Mouse (Mus musculus): ENCODE data around the gene Rpl21. TPM values are rescaled to one million over a fixed set of nuclear protein-coding genes. Genes with fewer than 3 reads are reported as not detected.
A peak's percentile ranks its signal among the peaks of the same experiment; 100 is the strongest.

The Rpl21 gene
- total and polyA plus RNA-seq, 3 experiments: 70.7 to 468 TPM; not detected in 1

DNA sequence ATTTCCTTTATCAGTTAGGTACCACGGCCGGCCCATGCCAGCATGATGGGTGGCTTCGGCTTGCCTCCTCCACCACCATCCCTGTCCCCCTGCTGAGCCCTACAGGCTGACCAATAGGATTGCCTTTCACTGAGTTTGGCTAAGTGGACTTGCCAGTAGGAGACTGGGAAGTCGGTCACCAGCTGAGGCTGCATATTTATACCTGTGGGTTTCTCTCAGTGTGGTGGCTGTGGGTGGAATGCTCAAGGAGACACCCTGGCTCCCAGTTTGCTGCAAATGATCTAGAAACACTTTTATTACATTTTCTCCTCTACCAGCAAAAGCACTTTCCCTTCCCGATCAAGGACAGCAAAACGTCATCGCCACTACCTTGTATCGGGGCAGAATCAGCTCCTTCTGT lies 15.1 kb upstream of the Rpl21 start:
- Histone ChIP-seq H3K27ac (ENCODE audit: control insufficient read depth, low read depth, low read length) (no peak overlapping the region), H3K36me3 (ENCODE audit: control insufficient read depth in 1 of 2, insufficient read depth in 2 of 2, low read length in 2 of 2) (peaks cover 0 to 11% of the 10 kb centered on the region in 2 experiments; a peak in 2 of 4 replicates), H3K4me1 (ENCODE audit: control insufficient read depth in 1 of 2, insufficient read depth in 2 of 2, low read length in 2 of 2) (peaks cover 3 to 11% of the 10 kb centered on the region in 2 experiments), H3K9ac (ENCODE audit: control insufficient read depth, low read depth, low read length, poor library complexity, severe bottlenecking) (no peak overlapping the region), H3K9me3 (replicated peaks; ENCODE audit: insufficient read depth, low read length) (no peaks in the 10 kb centered on the region), H3K4me3 (ENCODE audit: control insufficient read depth in 1 of 2, insufficient read depth in 1 of 2, low read depth in 2 of 2, low read length in 2 of 2) (no peak overlapping the region), H3K79me2 (ENCODE audit: control insufficient read depth, insufficient read depth, low read length, poor library complexity) (no peaks in the 10 kb centered on the region), H3K27me3 (ENCODE audit: control insufficient read depth in 1 of 2, insufficient read depth in 2 of 2, low read length in 2 of 2) (no peaks in the 10 kb centered on the region)
- TF ChIP-seq ZC3H11A (IDR thresholded peaks at IDR 0.05; ENCODE audit: low read depth, low read length) (no peak), CHD2 (IDR thresholded peaks at IDR 0.05; ENCODE audit: low read length) (no peak), EP300 (IDR thresholded peaks at IDR 0.05; ENCODE audit: low read depth in 1 of 2, low read length in 2 of 2) (no peak)
- no peak for DNase-seq (ENCODE audit: low read depth, low spot score)

DNA sequence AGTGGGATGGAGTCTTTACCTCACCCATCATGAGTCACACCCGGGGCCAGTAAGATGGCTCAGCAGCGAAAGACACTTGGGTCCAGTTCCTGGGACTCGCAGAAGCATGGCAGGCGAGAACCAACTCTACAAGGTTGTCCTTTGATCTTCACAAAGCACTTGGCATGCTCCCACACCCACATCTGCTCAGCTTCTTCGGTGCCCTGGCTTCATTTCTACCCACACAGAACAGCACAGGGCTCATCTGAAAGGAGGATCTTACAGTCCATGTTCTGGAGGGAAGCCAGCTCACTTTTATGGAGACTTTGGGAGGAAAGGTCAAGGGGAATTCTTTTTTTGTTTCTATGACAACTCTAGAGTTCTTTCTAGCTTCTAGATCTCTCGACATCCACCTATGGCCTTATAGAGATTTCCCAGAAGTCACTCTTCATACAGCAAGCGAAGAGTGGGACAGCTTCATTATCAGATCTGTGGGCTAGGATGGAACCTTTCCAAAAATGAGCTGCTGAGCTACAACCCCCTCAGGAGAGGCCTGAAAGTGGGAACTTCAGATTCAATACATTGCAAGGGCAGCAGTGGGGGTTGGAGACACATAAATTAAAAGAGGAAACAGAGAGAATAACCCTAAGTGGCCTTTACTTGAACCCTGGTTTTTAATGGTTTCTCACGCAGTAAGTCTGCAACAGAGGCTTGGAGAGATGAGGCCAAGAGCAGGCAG lies 13.6 kb upstream of the Rpl21 start:
- peak overlapping the region; percentile 71 for H3K27ac ChIP-seq (ENCODE audit: control insufficient read depth, low read depth, low read length)
- peak; percentile 98 for DNase-seq (ENCODE audit: low read depth, low spot score)
- no peaks in the 10 kb centered on the region for H3K9me3 ChIP-seq (replicated peaks; ENCODE audit: insufficient read depth, low read length)
- H3K4me3 ChIP-seq (ENCODE audit: control insufficient read depth in 1 of 2, insufficient read depth in 1 of 2, low read depth in 2 of 2, low read length in 2 of 2): peak overlapping the region; percentile 5 to 7; a peak in 2 of 4 replicates
- H3K36me3 ChIP-seq (ENCODE audit: control insufficient read depth in 1 of 2, insufficient read depth in 2 of 2, low read length in 2 of 2): peaks cover 0 to 11% of the 10 kb centered on the region in 2 experiments; a peak in 2 of 4 replicates
- H3K79me2 ChIP-seq (ENCODE audit: control insufficient read depth, insufficient read depth, low read length, poor library complexity): no peaks in the 10 kb centered on the region
- no peaks in the 10 kb centered on the region for H3K27me3 ChIP-seq (ENCODE audit: control insufficient read depth in 1 of 2, insufficient read depth in 2 of 2, low read length in 2 of 2)
- peak overlapping the region; percentile 18 for H3K9ac ChIP-seq (ENCODE audit: control insufficient read depth, low read depth, low read length, poor library complexity, severe bottlenecking)
- H3K4me1 ChIP-seq (ENCODE audit: control insufficient read depth in 1 of 2, insufficient read depth in 2 of 2, low read length in 2 of 2): peaks cover 5 to 16% of the 10 kb centered on the region in 2 experiments
- TF ChIP-seq CHD2 (IDR thresholded peaks at IDR 0.05; ENCODE audit: low read length) (peak; percentile 88), RCOR1 (IDR thresholded peaks at IDR 0.05; ENCODE audit: low read depth, low read length) (peak; percentile 98), RAD21 (IDR thresholded peaks at IDR 0.05; ENCODE audit: low read depth, low read length) (no peak; the same call in 1 of the 2 replicates), ZMIZ1 (IDR thresholded peaks at IDR 0.05; ENCODE audit: low read depth, low read length) (no peak), TAL1 (IDR thresholded peaks at IDR 0.05; ENCODE audit: low read length) (no peak), E2F4 (IDR thresholded peaks at IDR 0.05; ENCODE audit: borderline replicate concordance, low read depth, low read length) (no peak), TBP (IDR thresholded peaks at IDR 0.05; ENCODE audit: low read depth, low read length) (peak; percentile 65), BHLHE40 (IDR thresholded peaks at IDR 0.05; ENCODE audit: borderline replicate concordance, low read depth, low read length) (peak; percentile 81), ETS1 (IDR thresholded peaks at IDR 0.05; ENCODE audit: low read depth, low read length) (peak; percentile 97), EP300 (IDR thresholded peaks at IDR 0.05; ENCODE audit: low read depth in 1 of 2, low read length in 2 of 2) (peak; percentile 85 to 88), UBTF (IDR thresholded peaks at IDR 0.05; ENCODE audit: borderline replicate concordance, insufficient read depth, low read depth, low read length) (no peak), MEF2A (IDR thresholded peaks at IDR 0.05; ENCODE audit: extremely low read depth, insufficient replicate concordance, low read depth, low read length, poor library complexity, severe bottlenecking) (peak; percentile 81; the same call in 1 of the 2 replicates), SIN3A (IDR thresholded peaks at IDR 0.05; ENCODE audit: low read length) (peak; percentile 88), ZKSCAN1 (IDR thresholded peaks at IDR 0.05; ENCODE audit: low read depth, low read length) (no peak), CHD1 (IDR thresholded peaks at IDR 0.05; ENCODE audit: low read depth, low read length) (no peak), TCF12 (IDR thresholded peaks at IDR 0.05; ENCODE audit: low read depth, low read length) (peak; percentile 72), MAFK (IDR thresholded peaks at IDR 0.05; ENCODE audit: borderline replicate concordance, low read depth, low read length) (peak; percentile 24; the same call in 1 of the 2 replicates), NRF1 (IDR thresholded peaks at IDR 0.05; ENCODE audit: insufficient read depth, low read depth, low read length, poor library complexity, severe bottlenecking) (no peak), CTCF (IDR thresholded peaks at IDR 0.05 in 2 of 3, conservative IDR thresholded peaks at IDR 0.05 in 1 of 3; ENCODE audit: control insufficient read depth in 1 of 3, insufficient read depth in 1 of 3, low read depth in 2 of 3, low read length in 3 of 3, poor library complexity in 1 of 3, severe bottlenecking in 1 of 3) (no peak), ZNF384 (IDR thresholded peaks at IDR 0.05; ENCODE audit: low read depth, low read length) (no peak), POLR2A (IDR thresholded peaks at IDR 0.05; ENCODE audit: control insufficient read depth in 1 of 2, insufficient read depth in 1 of 2, low read depth in 1 of 2, low read length in 2 of 2, poor library complexity in 1 of 2) (0 out of 4 replicates have a peak, but pooled peaks of 1 of the 2 experiments have one; percentile 39), ELF1 (IDR thresholded peaks at IDR 0.05; ENCODE audit: low read depth, low read length) (0 out of 2 replicates have a peak, but pooled peaks have one; percentile 41), POLR2AphosphoS5 (IDR thresholded peaks at IDR 0.05; ENCODE audit: borderline replicate concordance, low read depth, low read length) (no peak), GABPA (IDR thresholded peaks at IDR 0.05; ENCODE audit: low read depth, low read length) (no peak), MXI1 (IDR thresholded peaks at IDR 0.05; ENCODE audit: low read depth, low read length) (peak; percentile 76), POLR2AphosphoS2 (IDR thresholded peaks at IDR 0.05; ENCODE audit: low read length) (no peak), MYC (IDR thresholded peaks at IDR 0.05; ENCODE audit: low read depth, low read length) (peak; percentile 72), MYB (IDR thresholded peaks at IDR 0.05; ENCODE audit: low read depth, low read length) (no peak)
